Mouse (Mus musculus) MEL (cell line): Measurements from ENCODE around the gene Dusp5. TPM values are rescaled to one million over a fixed set of nuclear protein-coding genes. Genes with fewer than 3 reads are reported as not detected.

Source experiments
- DNase-seq: peaks from one replicate; pipeline ENCODE4 v3.0.0; 2011; ENCODE audit warnings: low read depth, low spot score
- H3K27ac ChIP-seq: 2 replicates; pipeline ENCODE4 v1.5.1; 2012; ENCODE audit warnings: low read depth, mild to moderate bottlenecking, control low read depth, low read length, moderate library complexity; ENCODE audit not compliant: control insufficient read depth
- H3K27me3 ChIP-seq, 2 experiments: fragments of 150-350 bp in 1 of 2; sonication (generic) in 1 of 2; 2 replicates each; pipeline ENCODE4 v1.6.1; 2012; ENCODE audit warnings: low read length in 2 of 2, mild to moderate bottlenecking in 2 of 2, improper control_type of control experiment in 1 of 2, moderate library complexity in 1 of 2; ENCODE audit not compliant: insufficient read depth in 2 of 2, control insufficient read depth in 1 of 2
- H3K36me3 ChIP-seq, 2 experiments: 2 replicates each; pipeline ENCODE4 v1.6.1; 2012 to 2014; ENCODE audit warnings: low read length in 2 of 2, improper control_type of control experiment in 1 of 2, inconsistent platforms in 1 of 2, mild to moderate bottlenecking in 1 of 2; ENCODE audit not compliant: insufficient read depth in 2 of 2, control insufficient read depth in 1 of 2
- H3K4me1 ChIP-seq, 2 experiments: fragments of 150-350 bp in 1 of 2; sonication (generic) in 1 of 2; 2 replicates each; pipeline ENCODE4 v1.6.1; 2012; ENCODE audit warnings: low read length in 2 of 2, improper control_type of control experiment in 1 of 2, mild to moderate bottlenecking in 1 of 2; ENCODE audit not compliant: insufficient read depth in 2 of 2, control insufficient read depth in 1 of 2
- H3K4me3 ChIP-seq, 2 experiments: fragments of 150-350 bp in 1 of 2; sonication (generic) in 1 of 2; 2 replicates each; pipeline ENCODE4 v1.5.1; 2012; ENCODE audit warnings: low read depth in 2 of 2, low read length in 2 of 2, mild to moderate bottlenecking in 2 of 2, moderate library complexity in 2 of 2, control low read depth in 1 of 2, improper control_type of control experiment in 1 of 2; ENCODE audit not compliant: control insufficient read depth in 1 of 2, insufficient read depth in 1 of 2
- H3K79me2 ChIP-seq: 2 replicates; pipeline ENCODE4 v1.6.1; 2012; ENCODE audit warnings: mild to moderate bottlenecking, low read length, moderate library complexity; ENCODE audit not compliant: control insufficient read depth, poor library complexity, insufficient read depth
- H3K9ac ChIP-seq: 2 replicates; pipeline ENCODE4 v1.6.1; 2012; ENCODE audit warnings: low read depth, mild to moderate bottlenecking, control low read depth, low read length, moderate library complexity; ENCODE audit not compliant: control insufficient read depth, poor library complexity, severe bottlenecking
- H3K9me3 ChIP-seq: fragments of 150-350 bp; sonication (generic); replicated peaks from 2 replicates; pipeline ENCODE4 v1.6.1; 2012; ENCODE audit warnings: mild to moderate bottlenecking, low read length, improper control_type of control experiment, moderate library complexity; ENCODE audit not compliant: insufficient read depth
- BHLHE40 ChIP-seq: IDR thresholded peaks from 2 replicates; pipeline ENCODE4 v1.6.1; 2012; ENCODE audit warnings: low read depth, mild to moderate bottlenecking, inconsistent platforms, low read length, improper control_type of control experiment, borderline replicate concordance
- CHD1 ChIP-seq: IDR thresholded peaks from 2 replicates; pipeline ENCODE4 v1.6.1; 2012; ENCODE audit warnings: low read depth, mild to moderate bottlenecking, inconsistent platforms, low read length, improper control_type of control experiment
- CHD2 ChIP-seq: IDR thresholded peaks from 2 replicates; pipeline ENCODE4 v1.6.1; 2011; ENCODE audit warnings: low read length, improper control_type of control experiment
- CTCF ChIP-seq, 3 experiments: IDR thresholded peaks in 2 of 3; conservative IDR thresholded peaks in 1 of 3; 2 replicates each; pipeline ENCODE4 v1.5.1; 2011 to 2012; ENCODE audit warnings: low read length in 3 of 3, low read depth in 2 of 3, mild to moderate bottlenecking in 2 of 3, improper control_type of control experiment in 1 of 3, inconsistent platforms in 1 of 3, mixed read lengths in 1 of 3, moderate library complexity in 1 of 3; ENCODE audit not compliant: control insufficient read depth in 1 of 3, insufficient read depth in 1 of 3, poor library complexity in 1 of 3, severe bottlenecking in 1 of 3
- E2F4 ChIP-seq: IDR thresholded peaks from 2 replicates; pipeline ENCODE4 v1.6.1; 2011; ENCODE audit warnings: low read depth, low read length, improper control_type of control experiment, borderline replicate concordance
- EP300 ChIP-seq, 2 experiments: IDR thresholded peaks; 2 replicates each; pipeline ENCODE4 v1.6.1; 2011; ENCODE audit warnings: improper control_type of control experiment in 2 of 2, low read length in 2 of 2, low read depth in 1 of 2, mild to moderate bottlenecking in 1 of 2
- ETS1 ChIP-seq: IDR thresholded peaks from 2 replicates; pipeline ENCODE4 v1.6.1; 2012; ENCODE audit warnings: low read depth, mild to moderate bottlenecking, inconsistent platforms, low read length, improper control_type of control experiment, moderate library complexity
- GATA1 ChIP-seq: IDR thresholded peaks from 2 replicates; pipeline ENCODE4 v1.6.1; 2011; ENCODE audit warnings: low read depth, low read length, improper control_type of control experiment
- HCFC1 ChIP-seq: IDR thresholded peaks from 2 replicates; pipeline ENCODE4 v1.6.1; 2012; ENCODE audit warnings: low read depth, mild to moderate bottlenecking, inconsistent platforms, low read length, improper control_type of control experiment, moderate library complexity
- JUND ChIP-seq: IDR thresholded peaks from 2 replicates; pipeline ENCODE4 v1.6.1; 2011; ENCODE audit warnings: low read depth, mild to moderate bottlenecking, improper control_type of control experiment, low read length
- MAFK ChIP-seq: IDR thresholded peaks from 2 replicates; pipeline ENCODE4 v1.6.1; 2011; ENCODE audit warnings: low read depth, mild to moderate bottlenecking, low read length, improper control_type of control experiment, borderline replicate concordance
- MAX ChIP-seq: IDR thresholded peaks from 2 replicates; pipeline ENCODE4 v1.6.1; 2011; ENCODE audit warnings: low read length, improper control_type of control experiment
- MAZ ChIP-seq: IDR thresholded peaks from 2 replicates; pipeline ENCODE4 v1.6.1; 2012; ENCODE audit warnings: low read depth, mild to moderate bottlenecking, inconsistent platforms, low read length, improper control_type of control experiment
- MXI1 ChIP-seq: IDR thresholded peaks from 2 replicates; pipeline ENCODE4 v1.6.1; 2011; ENCODE audit warnings: mild to moderate bottlenecking, low read depth, low read length, improper control_type of control experiment
- MYB ChIP-seq: IDR thresholded peaks from 2 replicates; pipeline ENCODE4 v1.6.1; 2011; ENCODE audit warnings: mild to moderate bottlenecking, low read depth, low read length, improper control_type of control experiment
- NELFE ChIP-seq: IDR thresholded peaks from 2 replicates; pipeline ENCODE4 v1.6.1; 2011; ENCODE audit warnings: low read depth, low read length, improper control_type of control experiment
- NRF1 ChIP-seq: IDR thresholded peaks from 2 replicates; pipeline ENCODE4 v1.6.1; 2014; ENCODE audit warnings: low read depth, mild to moderate bottlenecking, inconsistent platforms, low read length, improper control_type of control experiment, moderate library complexity; ENCODE audit not compliant: poor library complexity, insufficient read depth, severe bottlenecking
- POLR2A ChIP-seq, 2 experiments: IDR thresholded peaks; 2 replicates each; pipeline ENCODE4 v1.6.1; 2011 to 2012; ENCODE audit warnings: low read length in 2 of 2, mild to moderate bottlenecking in 2 of 2, control low read depth in 1 of 2, improper control_type of control experiment in 1 of 2, low read depth in 1 of 2, moderate library complexity in 1 of 2; ENCODE audit not compliant: control insufficient read depth in 1 of 2, insufficient read depth in 1 of 2, poor library complexity in 1 of 2
- POLR2AphosphoS2 ChIP-seq: IDR thresholded peaks from 2 replicates; pipeline ENCODE4 v1.6.1; 2011; ENCODE audit warnings: low read length, improper control_type of control experiment
- POLR2AphosphoS5 ChIP-seq: IDR thresholded peaks from 2 replicates; pipeline ENCODE4 v1.6.1; 2012; ENCODE audit warnings: low read depth, borderline replicate concordance, mild to moderate bottlenecking, inconsistent platforms, low read length, moderate library complexity, mixed read lengths
- RAD21 ChIP-seq: IDR thresholded peaks from 2 replicates; pipeline ENCODE4 v1.6.1; 2011; ENCODE audit warnings: mild to moderate bottlenecking, low read depth, low read length, improper control_type of control experiment
- RCOR1 ChIP-seq: IDR thresholded peaks from 2 replicates; pipeline ENCODE4 v1.6.1; 2012; ENCODE audit warnings: low read depth, mild to moderate bottlenecking, inconsistent platforms, low read length, improper control_type of control experiment
- SMC3 ChIP-seq: IDR thresholded peaks from 2 replicates; pipeline ENCODE4 v1.6.1; 2011; ENCODE audit warnings: low read depth, low read length, improper control_type of control experiment
- TAL1 ChIP-seq: IDR thresholded peaks from 2 replicates; pipeline ENCODE4 v1.6.1; 2012; ENCODE audit warnings: mild to moderate bottlenecking, inconsistent platforms, low read length, moderate library complexity, mixed read lengths
- TBP ChIP-seq: IDR thresholded peaks from 2 replicates; pipeline ENCODE4 v1.8.0; 2011; ENCODE audit warnings: low read depth, low read length, improper control_type of control experiment
- TCF12 ChIP-seq: IDR thresholded peaks from 2 replicates; pipeline ENCODE4 v1.6.1; 2014; ENCODE audit warnings: low read depth, mild to moderate bottlenecking, inconsistent platforms, low read length, improper control_type of control experiment, moderate library complexity
- UBTF ChIP-seq: IDR thresholded peaks from 2 replicates; pipeline ENCODE4 v1.6.1; 2012; ENCODE audit warnings: low read depth, mild to moderate bottlenecking, inconsistent platforms, low read length, improper control_type of control experiment, moderate library complexity, borderline replicate concordance; ENCODE audit not compliant: insufficient read depth
- USF1 ChIP-seq: IDR thresholded peaks from 2 replicates; pipeline ENCODE4 v1.6.1; 2014; ENCODE audit warnings: low read depth, mild to moderate bottlenecking, inconsistent platforms, low read length, improper control_type of control experiment, moderate library complexity
- USF2 ChIP-seq, 2 experiments: IDR thresholded peaks; 2 replicates each; pipeline ENCODE4 v1.6.1; 2011 to 2012; ENCODE audit warnings: improper control_type of control experiment in 2 of 2, low read length in 2 of 2, borderline replicate concordance in 1 of 2, inconsistent platforms in 1 of 2, low read depth in 1 of 2, mild to moderate bottlenecking in 1 of 2; ENCODE audit not compliant: insufficient read depth in 1 of 2
- ZKSCAN1 ChIP-seq: IDR thresholded peaks from 2 replicates; pipeline ENCODE4 v1.6.1; 2012; ENCODE audit warnings: low read depth, mild to moderate bottlenecking, inconsistent platforms, low read length, improper control_type of control experiment, moderate library complexity
- ZMIZ1 ChIP-seq: IDR thresholded peaks from 2 replicates; pipeline ENCODE4 v1.6.1; 2012; ENCODE audit warnings: low read depth, mild to moderate bottlenecking, inconsistent platforms, low read length, improper control_type of control experiment, moderate library complexity
- polyA plus RNA-seq, 2 experiments: library from polyadenylated mRNA; stranded (reverse) in 1 of 2; unstranded in 1 of 2; fragments of >175 nt in 1 of 2; fragments of >200 nt in 1 of 2; gene quantifications; 2 replicates each; pipeline versions ENCODE4 v1.2.1 to v1.2.4; 2012; ENCODE audit warnings: low replicate concordance in 2 of 2, low read depth in 1 of 2; ENCODE audit not compliant: insufficient read length in 2 of 2, insufficient read depth in 1 of 2, missing spikeins in 1 of 2
- total RNA-seq: library from RNA; depleted of rRNA; stranded (reverse); fragments of 300-350 nt; gene quantifications from 2 replicates; pipeline ENCODE4 v1.2.3, GENCODE M21; 2012

The Dusp5 gene
- total and polyA plus RNA-seq, 3 experiments: 7.6 to 13.8 TPM; not detected in 1

- no peaks in the 10 kb centered on the region for H3K9me3 ChIP-seq
- peaks cover 5 to 18% of the 10 kb centered on the region in 2 experiments for H3K4me1 ChIP-seq
- no peak overlapping the region for H3K27ac ChIP-seq
- H3K27me3 ChIP-seq: no peaks in the 10 kb centered on the region
- H3K9ac ChIP-seq: no peak overlapping the region
- TF ChIP-seq POLR2AphosphoS2 (no peak), MAZ (no peak), TCF12 (no peak), CHD1 (no peak), TBP (no peak)
- DNase-seq: no peak
- no peak overlapping the region for H3K4me3 ChIP-seq
- peaks cover 0 to 20% of the 10 kb centered on the region in 2 experiments for H3K36me3 ChIP-seq
- H3K79me2 ChIP-seq: peaks cover 1% of the 10 kb centered on the region; the same call in 1 of the 2 replicates
These were observed 6.5 kb downstream of the Dusp5 start for GRCm38 (mm10) chr19:53535421-53535820.

- no peak overlapping the region for H3K27ac ChIP-seq
- no peak for DNase-seq
These were observed 7.3 kb downstream of the Dusp5 start for GRCm38 (mm10) chr19:53536251-53536650.

DNA sequence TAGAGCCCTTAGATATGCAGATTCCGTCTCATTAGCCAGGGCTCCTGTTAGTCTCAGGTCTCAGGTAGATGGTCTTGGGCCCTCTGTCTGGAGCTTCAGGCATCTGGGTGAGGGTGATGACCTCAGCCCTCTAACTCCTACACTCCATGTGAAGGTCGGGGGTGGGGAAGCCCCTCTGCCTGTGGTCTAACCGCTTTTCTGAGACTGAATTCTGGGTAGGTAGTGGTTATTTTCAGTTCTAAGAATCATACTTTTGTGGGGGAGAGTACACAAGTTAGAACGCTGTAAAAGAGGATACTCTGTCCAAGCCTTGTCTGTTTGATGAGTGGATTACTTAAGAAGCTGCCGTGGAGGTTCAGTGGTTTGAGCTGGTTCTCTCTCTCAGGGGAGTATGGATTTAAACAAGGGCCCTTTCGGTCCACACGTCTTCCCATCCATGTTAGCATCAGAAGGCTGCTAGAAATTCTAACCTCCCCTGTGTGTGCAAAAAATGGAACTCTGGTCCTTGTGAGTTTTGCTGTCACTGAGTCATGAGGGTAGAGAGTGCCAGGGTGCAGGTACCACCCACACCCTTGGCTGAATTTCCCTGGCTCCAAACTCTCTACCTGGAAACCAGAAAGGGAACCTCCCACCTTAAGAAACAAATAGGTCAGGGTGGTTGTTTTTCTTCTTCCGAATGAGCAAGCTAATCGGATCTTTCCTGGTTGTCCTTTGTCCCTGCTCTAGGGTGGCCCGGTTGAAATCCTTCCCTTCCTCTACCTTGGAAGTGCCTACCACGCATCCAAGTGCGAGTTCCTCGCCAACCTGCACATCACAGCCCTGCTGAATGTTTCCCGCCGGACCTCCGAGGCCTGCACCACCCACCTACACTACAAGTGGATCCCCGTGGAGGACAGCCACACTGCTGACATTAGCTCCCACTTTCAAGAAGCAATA is 8.1 kb downstream of the Dusp5 start:
- Histone ChIP-seq H3K36me3 (peaks cover 0 to 16% of the 10 kb centered on the region in 2 experiments), H3K9ac (no peak overlapping the region), H3K9me3 (no peaks in the 10 kb centered on the region), H3K79me2 (no peaks in the 10 kb centered on the region), H3K27ac (no peak overlapping the region), H3K4me1 (peaks cover 5 to 11% of the 10 kb centered on the region in 2 experiments), H3K4me3 (no peak overlapping the region), H3K27me3 (no peaks in the 10 kb centered on the region)
- TF ChIP-seq MAZ (no peak), UBTF (no peak), USF1 (no peak), EP300 (IDR thresholded peaks at IDR 0.05; ENCODE audit: low read depth in 1 of 2, low read length in 2 of 2) (no peak), SMC3 (no peak), NELFE (no peak), RCOR1 (no peak), POLR2A (IDR thresholded peaks at IDR 0.05; ENCODE audit: control insufficient read depth in 1 of 2, insufficient read depth in 1 of 2, low read depth in 1 of 2, low read length in 2 of 2, poor library complexity in 1 of 2) (no peak), MAFK (no peak), ETS1 (no peak), GATA1 (no peak), RAD21 (no peak), HCFC1 (no peak), CHD2 (no peak)
- DNase-seq: no peak

More at GRCm38 (mm10) chr19:53536251-53536650, 7.3 kb downstream of the Dusp5 start:
- no peaks in the 10 kb centered on the region for H3K27me3 ChIP-seq
- no peak overlapping the region for H3K4me3 ChIP-seq
- no peaks in the 10 kb centered on the region; the same call in 1 of the 2 replicates for H3K79me2 ChIP-seq
- no peak for TF ChIP-seq ZKSCAN1
- no peak for TF ChIP-seq BHLHE40
- no peak for TF ChIP-seq NRF1
- no peak for TF ChIP-seq USF2 (IDR thresholded peaks at IDR 0.05; ENCODE audit: borderline replicate concordance in 1 of 2, insufficient read depth in 1 of 2, low read depth in 1 of 2, low read length in 2 of 2)
- no peak for TF ChIP-seq GATA1
- no peak for TF ChIP-seq MAZ
- TF ChIP-seq CTCF (IDR thresholded peaks at IDR 0.05 in 2 of 3, conservative IDR thresholded peaks at IDR 0.05 in 1 of 3; ENCODE audit: control insufficient read depth in 1 of 3, insufficient read depth in 1 of 3, low read depth in 2 of 3, low read length in 3 of 3, poor library complexity in 1 of 3, severe bottlenecking in 1 of 3): no peak
- no peak for TF ChIP-seq POLR2AphosphoS5
- TF ChIP-seq ZMIZ1: no peak
- TF ChIP-seq MYB: no peak
- TF ChIP-seq E2F4: no peak
- TF ChIP-seq CHD1: no peak
- TF ChIP-seq JUND: no peak
- TF ChIP-seq MXI1: no peak
- TF ChIP-seq POLR2A (IDR thresholded peaks at IDR 0.05; ENCODE audit: control insufficient read depth in 1 of 2, insufficient read depth in 1 of 2, low read depth in 1 of 2, low read length in 2 of 2, poor library complexity in 1 of 2): no peak
- no peak for TF ChIP-seq MAX
- no peak for TF ChIP-seq TCF12
- no peak for TF ChIP-seq TAL1
- TF ChIP-seq, all 39 proteins: peak for 0
- no peak overlapping the region for H3K9ac ChIP-seq
- H3K4me1 ChIP-seq: peaks cover 5 to 11% of the 10 kb centered on the region in 2 experiments
- H3K36me3 ChIP-seq: peaks cover 0 to 16% of the 10 kb centered on the region in 2 experiments
- H3K9me3 ChIP-seq: no peaks in the 10 kb centered on the region
